Mouse (Mus musculus): ENCODE results near the gene Jmjd6.

DNA sequence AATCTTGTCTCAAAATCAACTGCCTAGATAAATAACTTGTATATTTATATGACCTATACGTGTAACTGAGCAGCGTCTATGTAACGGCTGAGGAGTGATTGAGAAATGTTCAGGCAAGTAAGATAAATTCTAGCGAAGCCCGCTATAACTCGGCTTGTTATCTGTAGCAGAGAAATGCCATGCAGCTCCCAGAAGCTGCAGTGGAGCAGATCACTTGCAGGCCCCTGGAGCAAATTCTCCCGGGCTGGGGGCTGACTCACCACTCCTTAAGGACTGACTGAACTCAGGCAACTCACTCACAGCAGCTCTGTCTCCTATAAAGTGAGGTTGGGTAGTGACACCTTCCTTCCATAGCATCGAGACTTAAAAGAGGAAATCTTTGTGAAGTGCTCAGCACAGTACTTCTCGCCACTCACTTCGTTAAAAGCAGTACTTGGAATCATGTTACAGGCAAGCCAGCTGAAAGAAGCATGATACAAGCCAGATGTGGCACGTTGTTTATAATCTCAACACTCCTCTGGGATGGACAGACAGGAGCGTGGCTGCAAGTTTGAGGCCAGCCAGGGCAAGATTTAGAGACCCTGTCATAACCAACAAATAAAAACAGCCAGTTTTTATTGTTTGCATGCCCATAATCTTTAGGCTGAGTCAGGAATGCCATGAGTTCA lies 14.1 kb upstream of the Jmjd6 start:
- TF ChIP-seq CTCF (IDR thresholded peaks at IDR 0.05; ENCODE audit: borderline replicate concordance, insufficient read depth, low read depth, low read length) = no peak
- no peak for TF ChIP-seq POLR2A (IDR thresholded peaks at IDR 0.05; ENCODE audit: borderline replicate concordance, insufficient read depth, low read length)

All from cerebellum, adult 2 months (tissue).